Mouse (Mus musculus): ENCODE measurements around the gene Prnp. TPM values are rescaled to one million over a fixed set of nuclear protein-coding genes. Genes with fewer than 3 reads are reported as not detected.

Prnp gene
- polyA plus RNA-seq, 1 experiment from 2014 or later, result 104 TPM

DNA sequence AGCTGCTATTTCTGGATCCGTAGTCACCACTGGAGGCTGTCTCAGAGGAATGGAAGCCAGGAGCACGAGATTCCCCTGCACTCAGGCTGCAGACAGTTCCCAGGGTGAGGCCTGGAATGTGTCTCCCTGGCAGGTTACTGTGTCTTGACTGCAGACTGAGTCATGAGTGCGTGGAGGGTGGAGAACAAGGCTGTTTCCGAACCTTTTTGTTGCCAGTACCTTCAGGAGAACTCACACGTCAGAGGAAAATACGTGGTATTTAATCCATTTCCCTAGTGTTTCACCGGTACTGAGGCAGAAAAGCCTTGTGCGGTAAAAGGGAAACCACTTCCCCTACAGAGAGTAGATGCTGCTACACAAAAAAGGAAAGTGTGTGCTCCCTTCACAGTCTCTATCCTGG is 6.9 kb upstream of the Prnp start:
- Histone ChIP-seq H3K9ac (replicated peaks; ENCODE audit: low read depth, low read length) (no peak overlapping the region), H3K27me3 (ENCODE audit: control insufficient read depth, insufficient read depth, low read length) (no peaks in the 10 kb centered on the region), H3K4me3 (ENCODE audit: low read depth, low read length) (no peak overlapping the region), H3K36me3 (ENCODE audit: control insufficient read depth, insufficient read depth, low read length) (no peaks in the 10 kb centered on the region), H3K27ac (ENCODE audit: low read depth, low read length) (no peak overlapping the region), H3K4me2 (ENCODE audit: low read depth, low read length) (no peak overlapping the region), H3K9me3 (ENCODE audit: control insufficient read depth, low read length) (no peaks in the 10 kb centered on the region), H3K4me1 (ENCODE audit: control insufficient read depth, insufficient read depth, low read length) (no peaks in the 10 kb centered on the region)
- no peak for ATAC-seq (ENCODE audit: low read depth)
- 60% methylated on average over 8 of the region's 8 CpGs for WGBS

DNA sequence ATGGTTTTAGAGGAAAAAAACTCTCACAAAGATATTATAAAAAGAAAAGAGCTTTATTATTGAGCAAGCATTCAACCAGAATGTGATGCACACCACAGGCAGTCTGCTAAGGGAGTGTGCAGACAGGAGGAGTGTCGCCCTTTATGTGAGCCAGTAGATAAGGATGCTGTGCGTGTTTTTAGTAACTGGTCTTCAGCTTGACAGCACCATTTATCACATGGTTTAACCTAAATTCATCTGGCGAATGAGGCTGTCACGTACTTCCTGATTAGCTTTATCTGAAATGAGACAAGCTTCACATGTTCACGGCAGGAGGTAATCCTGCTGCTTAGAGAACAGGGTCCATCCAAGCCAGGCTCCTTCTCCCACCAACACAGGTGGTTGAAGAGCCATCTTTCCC is 4.7 kb upstream of the Prnp start:
- 0 out of 2 replicates have a peak, but pooled peaks cover 3% of the 10 kb centered on the region for H3K4me1 ChIP-seq (ENCODE audit: control insufficient read depth, insufficient read depth, low read length)
- H3K4me3 ChIP-seq (ENCODE audit: low read depth, low read length), result no peak overlapping the region
- 81% methylated on average over 5 of the region's 5 CpGs for WGBS
- no peak for ATAC-seq (ENCODE audit: low read depth)
- no peaks in the 10 kb centered on the region for H3K27me3 ChIP-seq (ENCODE audit: control insufficient read depth, insufficient read depth, low read length)
- no peak overlapping the region for H3K4me2 ChIP-seq (ENCODE audit: low read depth, low read length)
- no peak overlapping the region for H3K9ac ChIP-seq (replicated peaks; ENCODE audit: low read depth, low read length)
- H3K27ac ChIP-seq (ENCODE audit: low read depth, low read length), result no peak overlapping the region
- no peaks in the 10 kb centered on the region for H3K36me3 ChIP-seq (ENCODE audit: control insufficient read depth, insufficient read depth, low read length)
- no peaks in the 10 kb centered on the region for H3K9me3 ChIP-seq (ENCODE audit: control insufficient read depth, low read length)

DNA sequence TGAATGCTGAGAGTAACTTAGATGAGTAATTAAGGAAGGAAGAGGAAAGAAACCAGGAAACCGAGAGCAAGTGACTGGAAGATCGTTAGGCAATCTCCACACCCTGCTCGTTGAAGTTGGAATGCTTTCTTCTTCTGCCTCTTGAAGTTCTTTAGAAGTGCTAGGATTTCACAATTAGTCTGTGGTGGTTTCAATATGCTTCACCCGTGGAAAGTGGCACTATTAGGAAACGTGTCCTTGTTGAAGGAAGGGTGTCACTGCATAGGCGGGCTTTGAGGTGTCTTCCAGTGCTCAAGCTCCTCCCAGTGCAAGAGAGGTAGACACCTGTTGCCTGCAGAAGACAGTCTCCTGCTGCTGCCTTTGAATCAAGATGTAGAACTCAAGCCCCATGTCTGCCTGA is 4.0 kb upstream of the Prnp start:
- Histone ChIP-seq H3K4me3 (ENCODE audit: low read depth, low read length) (no peak overlapping the region), H3K27me3 (ENCODE audit: control insufficient read depth, insufficient read depth, low read length) (no peaks in the 10 kb centered on the region), H3K4me2 (ENCODE audit: low read depth, low read length) (no peak overlapping the region), H3K36me3 (ENCODE audit: control insufficient read depth, insufficient read depth, low read length) (no peaks in the 10 kb centered on the region), H3K9me3 (ENCODE audit: control insufficient read depth, low read length) (no peaks in the 10 kb centered on the region), H3K9ac (replicated peaks; ENCODE audit: low read depth, low read length) (no peak overlapping the region), H3K27ac (ENCODE audit: low read depth, low read length) (no peak overlapping the region), H3K4me1 (ENCODE audit: control insufficient read depth, insufficient read depth, low read length) (peaks cover 6% of the 10 kb centered on the region)
- no peak for ATAC-seq (ENCODE audit: low read depth)
- WGBS, result 70% methylated on average over 6 of the region's 6 CpGs

DNA sequence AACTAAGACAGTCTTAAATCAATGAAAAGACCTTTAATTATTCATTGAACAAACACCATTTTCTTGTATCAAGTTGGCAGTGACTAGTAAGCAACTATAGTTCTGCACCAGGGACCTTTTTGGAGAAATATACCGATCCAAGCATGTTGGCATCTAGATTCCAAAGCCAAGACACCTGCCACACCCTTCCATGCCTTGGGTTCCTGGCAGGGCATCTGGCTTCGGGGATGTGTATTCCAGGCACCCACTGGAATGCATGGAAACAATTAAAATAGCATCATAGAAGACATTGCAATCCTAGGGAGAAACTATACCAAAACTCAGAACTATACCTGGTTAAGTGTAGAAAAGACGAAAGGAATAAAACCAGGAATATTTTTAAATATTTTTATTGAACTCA is 3.5 kb upstream of the Prnp start:
- Histone ChIP-seq H3K4me3 (ENCODE audit: low read depth, low read length) (no peak overlapping the region), H3K9ac (replicated peaks; ENCODE audit: low read depth, low read length) (no peak overlapping the region), H3K27me3 (ENCODE audit: control insufficient read depth, insufficient read depth, low read length) (no peaks in the 10 kb centered on the region), H3K4me1 (ENCODE audit: control insufficient read depth, insufficient read depth, low read length) (peaks cover 11% of the 10 kb centered on the region), H3K4me2 (ENCODE audit: low read depth, low read length) (no peak overlapping the region), H3K27ac (ENCODE audit: low read depth, low read length) (no peak overlapping the region), H3K36me3 (ENCODE audit: control insufficient read depth, insufficient read depth, low read length) (no peaks in the 10 kb centered on the region), H3K9me3 (ENCODE audit: control insufficient read depth, low read length) (no peaks in the 10 kb centered on the region)
- no peak for ATAC-seq (ENCODE audit: low read depth)
- 90% methylated on average over 3 of the region's 3 CpGs for WGBS

DNA sequence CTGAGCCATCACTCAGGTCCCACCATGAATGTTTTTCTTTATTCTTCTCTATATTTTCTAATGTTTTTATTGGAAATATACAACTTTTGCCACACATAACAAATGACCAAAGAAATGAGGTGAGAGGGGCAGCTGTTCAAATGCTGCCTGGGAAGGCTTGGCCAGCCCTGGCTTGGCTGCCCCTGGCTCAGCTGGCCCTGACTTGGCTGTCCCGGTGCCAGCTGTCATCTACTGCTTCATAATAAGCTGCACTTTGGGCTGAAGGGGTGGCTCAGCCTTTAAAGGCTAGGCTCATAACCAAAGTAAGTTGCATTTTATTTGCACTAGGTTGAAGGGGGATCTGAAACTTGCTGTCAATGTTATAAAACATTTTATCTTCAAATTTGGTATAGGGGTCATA is 2.9 kb upstream of the Prnp start:
- H3K9me3 ChIP-seq (ENCODE audit: control insufficient read depth, low read length), result no peaks in the 10 kb centered on the region
- no peak for ATAC-seq (ENCODE audit: low read depth)

DNA sequence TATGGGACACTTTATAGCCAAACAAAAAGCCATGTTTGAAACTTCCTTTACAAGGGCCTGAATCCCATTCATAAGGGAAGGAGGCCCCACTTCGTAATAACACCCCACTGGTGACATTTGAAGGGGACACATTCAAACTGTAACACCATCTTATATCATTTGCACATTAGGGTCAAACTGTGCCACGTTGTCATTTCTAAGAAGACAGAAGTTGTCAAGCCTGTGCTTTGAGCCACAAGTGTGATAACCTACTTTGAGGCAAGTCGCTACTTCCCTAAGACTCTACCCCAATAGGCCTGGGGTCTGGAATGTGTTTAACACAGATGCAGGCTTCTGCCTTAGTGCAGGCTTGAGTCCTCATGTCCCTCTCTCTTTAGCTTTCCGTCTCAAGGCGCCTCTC is 2.4 kb upstream of the Prnp start:
- Histone ChIP-seq H3K9ac (replicated peaks; ENCODE audit: low read depth, low read length) (no peak overlapping the region), H3K9me3 (ENCODE audit: control insufficient read depth, low read length) (no peaks in the 10 kb centered on the region), H3K36me3 (ENCODE audit: control insufficient read depth, insufficient read depth, low read length) (no peaks in the 10 kb centered on the region), H3K27ac (ENCODE audit: low read depth, low read length) (no peak overlapping the region), H3K4me1 (ENCODE audit: control insufficient read depth, insufficient read depth, low read length) (peaks cover 21% of the 10 kb centered on the region), H3K4me2 (ENCODE audit: low read depth, low read length) (no peak overlapping the region), H3K4me3 (ENCODE audit: low read depth, low read length) (no peak overlapping the region), H3K27me3 (ENCODE audit: control insufficient read depth, insufficient read depth, low read length) (no peaks in the 10 kb centered on the region)
- WGBS, result 88% methylated on average over 5 of the region's 5 CpGs
- ATAC-seq (ENCODE audit: low read depth), result no peak

More for the DNA sequence above, 2.9 kb upstream of the Prnp start:
- Histone ChIP-seq H3K4me1 (ENCODE audit: control insufficient read depth, insufficient read depth, low read length) (peaks cover 16% of the 10 kb centered on the region), H3K4me2 (ENCODE audit: low read depth, low read length) (no peak overlapping the region), H3K36me3 (ENCODE audit: control insufficient read depth, insufficient read depth, low read length) (no peaks in the 10 kb centered on the region), H3K4me3 (ENCODE audit: low read depth, low read length) (no peak overlapping the region), H3K9ac (replicated peaks; ENCODE audit: low read depth, low read length) (no peak overlapping the region), H3K27ac (ENCODE audit: low read depth, low read length) (no peak overlapping the region), H3K27me3 (ENCODE audit: control insufficient read depth, insufficient read depth, low read length) (no peaks in the 10 kb centered on the region)
- WGBS, result 67% methylated on average over 1 of the region's 1 CpGs

DNA sequence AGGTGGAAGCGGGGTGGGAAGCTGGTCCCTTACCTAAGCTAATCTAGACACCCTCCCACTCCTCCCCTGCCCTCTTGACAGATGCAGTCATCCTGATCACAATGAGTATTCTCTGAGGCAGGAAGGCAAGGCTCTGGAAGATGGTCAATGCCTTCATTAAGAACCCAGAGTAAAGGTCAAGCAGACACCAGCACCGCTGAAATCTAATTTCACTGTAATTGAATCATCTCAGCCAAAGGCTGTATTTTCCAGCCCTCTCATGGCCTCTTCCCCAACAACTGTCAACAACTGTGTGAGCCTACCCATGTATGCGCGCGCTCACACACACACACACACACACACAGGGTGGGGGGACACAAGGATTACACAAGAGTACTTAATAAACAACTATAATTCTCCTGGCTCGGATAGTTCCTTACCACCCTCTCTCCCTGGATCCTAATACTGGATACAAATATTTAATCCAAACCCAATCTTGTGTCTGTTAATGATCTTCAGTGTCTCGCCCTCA is 1.3 kb upstream of the Prnp start:
- H3K27ac ChIP-seq (ENCODE audit: low read depth, low read length), result no peak overlapping the region
- H3K9me3 ChIP-seq (ENCODE audit: control insufficient read depth, low read length), result no peaks in the 10 kb centered on the region
- no peak overlapping the region for H3K4me2 ChIP-seq (ENCODE audit: low read depth, low read length)
- 79% methylated on average over 7 of the region's 7 CpGs for WGBS
- no peaks in the 10 kb centered on the region for H3K36me3 ChIP-seq (ENCODE audit: control insufficient read depth, insufficient read depth, low read length)
- ATAC-seq (ENCODE audit: low read depth), result no peak
- no peak overlapping the region for H3K9ac ChIP-seq (replicated peaks; ENCODE audit: low read depth, low read length)
- no peak overlapping the region for H3K4me3 ChIP-seq (ENCODE audit: low read depth, low read length)
- H3K27me3 ChIP-seq (ENCODE audit: control insufficient read depth, insufficient read depth, low read length), result no peaks in the 10 kb centered on the region
- H3K4me1 ChIP-seq (ENCODE audit: control insufficient read depth, insufficient read depth, low read length), result peaks cover 22% of the 10 kb centered on the region

DNA sequence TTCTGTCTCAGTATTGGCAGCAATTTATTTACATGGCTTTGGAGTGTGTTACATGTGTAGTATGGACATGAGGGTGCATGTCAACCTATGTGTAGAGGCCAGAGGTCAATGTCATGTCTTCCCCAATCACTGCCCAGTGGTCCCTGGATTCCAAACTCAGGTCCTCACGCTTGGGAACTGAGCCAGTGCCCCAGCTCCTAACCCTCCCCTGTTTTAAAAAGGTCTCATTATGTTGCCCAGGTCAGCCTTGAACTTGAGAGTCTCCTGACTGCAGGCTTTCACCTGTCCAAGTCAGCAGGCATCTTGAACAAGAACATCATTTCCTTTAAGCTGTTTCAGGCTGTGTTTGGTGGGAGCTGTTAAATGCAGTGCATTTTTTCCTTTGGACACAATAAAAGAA is 822 bp upstream of the Prnp start:
- ATAC-seq (ENCODE audit: low read depth), result no peak
- no peak overlapping the region for H3K4me3 ChIP-seq (ENCODE audit: low read depth, low read length)
- H3K4me2 ChIP-seq (ENCODE audit: low read depth, low read length), result peak overlapping the region; percentile 68; the same call in 1 of the 2 replicates
- no peaks in the 10 kb centered on the region for H3K36me3 ChIP-seq (ENCODE audit: control insufficient read depth, insufficient read depth, low read length)
- no peaks in the 10 kb centered on the region for H3K9me3 ChIP-seq (ENCODE audit: control insufficient read depth, low read length)
- no peak overlapping the region for H3K9ac ChIP-seq (replicated peaks; ENCODE audit: low read depth, low read length)
- WGBS, result 67% methylated on average over 1 of the region's 1 CpGs
- no peak overlapping the region for H3K27ac ChIP-seq (ENCODE audit: low read depth, low read length)
- no peaks in the 10 kb centered on the region for H3K27me3 ChIP-seq (ENCODE audit: control insufficient read depth, insufficient read depth, low read length)
- H3K4me1 ChIP-seq (ENCODE audit: control insufficient read depth, insufficient read depth, low read length), result peaks cover 22% of the 10 kb centered on the region

DNA sequence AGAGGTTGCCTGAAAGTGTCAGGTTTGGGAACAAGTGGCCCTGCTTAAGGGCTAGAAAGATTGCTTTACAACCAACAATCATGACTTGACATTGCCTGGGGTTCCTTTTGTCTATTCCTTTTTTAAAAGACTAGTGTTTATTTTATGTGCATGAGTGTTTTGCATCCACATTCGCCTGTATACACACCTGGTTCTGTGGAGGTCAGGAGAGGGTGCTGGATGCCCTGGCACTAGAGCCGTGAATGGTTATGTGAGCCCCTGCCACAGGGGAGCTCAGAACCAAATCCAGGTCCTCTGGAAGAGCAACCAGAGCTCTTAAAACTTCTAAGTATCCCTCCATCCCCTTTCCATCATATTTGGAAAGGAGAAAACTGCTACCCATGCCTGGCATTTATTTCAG is 1.1 kb downstream of the Prnp start:
- no peaks in the 10 kb centered on the region for H3K36me3 ChIP-seq (ENCODE audit: control insufficient read depth, insufficient read depth, low read length)
- peak overlapping the region; percentile 74 for H3K4me3 ChIP-seq (ENCODE audit: low read depth, low read length)
- H3K4me1 ChIP-seq (ENCODE audit: control insufficient read depth, insufficient read depth, low read length), result peaks cover 22% of the 10 kb centered on the region
- no peaks in the 10 kb centered on the region for H3K27me3 ChIP-seq (ENCODE audit: control insufficient read depth, insufficient read depth, low read length)
- no peaks in the 10 kb centered on the region for H3K9me3 ChIP-seq (ENCODE audit: control insufficient read depth, low read length)
- ATAC-seq (ENCODE audit: low read depth), result no peak
- peak overlapping the region; percentile 94; the same call in 1 of the 2 replicates for H3K27ac ChIP-seq (ENCODE audit: low read depth, low read length)
- peak overlapping the region; percentile 80 for H3K9ac ChIP-seq (replicated peaks; ENCODE audit: low read depth, low read length)
- peak overlapping the region; percentile 68 for H3K4me2 ChIP-seq (ENCODE audit: low read depth, low read length)
- 27% methylated on average over 2 of the region's 2 CpGs for WGBS
